Mouse (Mus musculus) monocyte, adult 5-6 weeks (primary cell): ENCODE results near the gene Mmp21. TPM values are rescaled to one million over a fixed set of nuclear protein-coding genes. Genes with fewer than 3 reads are reported as not detected.

Experiments
- ATAC-seq: fragments of 153-309, 156-312 bp; replicated peaks from 2 replicates; pipeline ENCODE4 v1.8.0; 2017; ENCODE audit warnings: mild to moderate bottlenecking; ENCODE audit not compliant: low TSS enrichment, insufficient number of reproducible peaks, severe bottlenecking, poor library complexity, low FRiP score
- total RNA-seq: library from RNA; stranded (forward); fragments of 200-1000, 200-491, 200-594 nt; gene quantifications from 3 replicates; pipeline ENCODE4 v1.2.3, GENCODE M21; 2017

The Mmp21 gene
- total RNA-seq, 1 experiment from 2014 or later, result not detected

GRCm38 (mm10) chr7:133670846-133671245 is 9.0 kb downstream of the Mmp21 start:
- ATAC-seq, result no peak

- no peak for ATAC-seq
Observed at GRCm38 (mm10) chr7:133669946-133670345, 9.9 kb downstream of the Mmp21 start.

- no peak for ATAC-seq
Observed at GRCm38 (mm10) chr7:133669071-133669470, 10.8 kb downstream of the Mmp21 start.

GRCm38 (mm10) chr7:133662467-133662866 is 17.4 kb downstream of the Mmp21 start:
- ATAC-seq, result no peak

DNA sequence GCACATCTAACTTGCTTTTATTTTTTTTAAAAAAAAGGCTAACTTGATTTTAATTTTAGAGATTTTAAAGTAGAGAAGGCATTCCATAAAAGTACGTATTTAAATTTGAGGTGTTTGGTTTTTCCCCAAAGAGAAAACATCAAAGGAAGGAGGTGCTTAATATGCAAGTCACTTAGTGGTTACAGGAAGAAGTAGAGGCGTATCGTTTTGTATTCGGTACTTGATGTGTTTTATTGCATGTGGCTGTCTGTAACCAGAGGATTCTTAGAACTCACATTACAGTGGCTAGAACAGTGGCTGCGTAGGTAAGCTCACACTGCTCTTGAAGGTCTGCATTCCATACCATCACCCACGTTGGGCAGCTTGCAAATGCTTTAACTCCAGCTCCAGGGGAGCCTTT is 34.1 kb downstream of the Mmp21 start:
- no peak for ATAC-seq

DNA sequence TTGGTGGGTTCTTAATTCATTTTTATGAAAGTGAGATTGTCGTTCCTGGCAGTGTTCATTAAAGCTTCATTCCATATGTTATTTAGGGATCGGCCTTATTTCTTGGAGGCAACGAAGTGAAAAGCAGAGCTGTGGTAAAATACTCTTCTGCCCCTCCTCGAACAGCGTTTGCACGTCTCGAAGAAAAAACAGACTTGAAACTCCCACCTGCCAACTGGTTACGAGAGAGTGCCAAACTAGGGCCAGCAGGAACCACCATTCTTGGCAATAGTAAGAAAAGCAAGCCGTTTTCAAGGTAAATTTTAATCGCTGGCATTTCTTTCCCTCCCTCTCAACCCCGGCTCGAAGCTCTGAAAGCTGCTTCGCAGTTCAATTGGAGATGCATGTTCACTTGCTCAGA is 41.0 kb downstream of the Mmp21 start:
- no peak for ATAC-seq

DNA sequence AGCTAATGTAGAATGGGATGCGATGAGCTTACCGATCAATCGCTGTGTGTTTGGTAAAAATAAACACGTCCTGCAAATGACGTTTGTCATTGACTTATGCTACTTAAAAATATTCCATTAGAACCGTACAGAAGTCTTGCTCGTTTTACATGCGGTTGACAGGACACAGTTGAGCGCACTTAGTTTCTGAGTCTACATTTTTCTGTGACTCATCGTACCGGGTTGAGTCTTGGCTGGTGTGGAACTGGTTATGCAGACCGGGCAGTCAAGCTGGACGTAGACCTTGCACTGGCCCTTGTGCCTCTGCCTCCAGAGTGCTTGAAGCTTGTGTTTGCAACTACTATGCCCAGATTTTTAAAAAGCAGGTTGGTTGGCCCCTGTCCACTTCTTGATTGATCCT is 41.6 kb downstream of the Mmp21 start:
- ATAC-seq, result no peak

DNA sequence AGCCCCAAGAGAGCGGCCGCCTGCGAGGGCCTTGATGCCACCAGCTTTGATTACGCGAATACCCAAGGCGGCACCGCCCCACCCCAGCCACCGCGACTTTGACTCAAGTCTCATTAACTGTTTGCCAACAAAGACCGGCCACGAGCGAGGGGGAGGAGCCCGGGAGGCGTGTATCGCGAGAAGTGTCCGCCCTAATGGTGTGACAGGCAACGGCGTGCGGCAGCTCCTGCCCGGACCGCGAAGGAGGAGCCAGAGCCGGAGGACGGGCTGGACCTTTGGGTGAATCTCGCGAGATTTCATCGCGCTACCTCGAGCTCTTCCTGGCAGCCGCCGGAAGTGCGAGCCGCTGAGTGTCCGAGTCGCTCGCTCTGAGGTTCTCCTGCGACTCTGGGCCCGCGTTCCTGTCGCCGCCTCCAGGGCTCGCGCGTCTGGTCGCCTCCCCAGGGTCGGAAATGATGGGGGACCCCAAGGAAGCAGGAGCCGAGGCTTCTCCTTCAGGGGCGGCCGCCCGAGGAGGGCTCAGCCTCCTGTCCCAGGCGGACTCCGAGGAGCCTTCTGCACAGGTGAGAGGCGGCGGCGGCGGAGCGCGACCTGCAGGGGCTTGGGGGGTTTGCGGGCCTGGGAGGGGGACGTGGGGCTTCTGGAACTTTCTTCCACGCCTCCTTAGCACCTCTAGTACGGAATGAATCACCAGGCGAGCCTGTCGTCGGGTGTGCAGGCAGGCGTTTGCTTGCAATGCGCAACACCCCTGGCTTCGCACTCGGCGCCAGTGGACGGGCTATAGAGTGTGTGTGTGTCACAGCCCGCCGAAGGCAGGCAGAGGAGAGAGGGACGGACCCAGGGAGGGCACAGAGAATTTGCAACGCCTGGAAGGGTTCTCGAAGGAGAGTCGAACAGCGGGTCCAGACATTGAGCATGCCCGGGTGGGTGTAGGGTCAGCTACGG is 42.2 kb downstream of the Mmp21 start, which contains the start of gene Edrf1:
Edrf1 (plus strand) TSS at position 183 of the 945 bp plus-strand sequence.
- ATAC-seq, result peak; percentile 95

GRCm38 (mm10) chr7:133636738-133637352 is 43.0 kb downstream of the Mmp21 start:
- ATAC-seq, result 0 out of 2 replicates have a peak, but pooled peaks have one; percentile 40

DNA sequence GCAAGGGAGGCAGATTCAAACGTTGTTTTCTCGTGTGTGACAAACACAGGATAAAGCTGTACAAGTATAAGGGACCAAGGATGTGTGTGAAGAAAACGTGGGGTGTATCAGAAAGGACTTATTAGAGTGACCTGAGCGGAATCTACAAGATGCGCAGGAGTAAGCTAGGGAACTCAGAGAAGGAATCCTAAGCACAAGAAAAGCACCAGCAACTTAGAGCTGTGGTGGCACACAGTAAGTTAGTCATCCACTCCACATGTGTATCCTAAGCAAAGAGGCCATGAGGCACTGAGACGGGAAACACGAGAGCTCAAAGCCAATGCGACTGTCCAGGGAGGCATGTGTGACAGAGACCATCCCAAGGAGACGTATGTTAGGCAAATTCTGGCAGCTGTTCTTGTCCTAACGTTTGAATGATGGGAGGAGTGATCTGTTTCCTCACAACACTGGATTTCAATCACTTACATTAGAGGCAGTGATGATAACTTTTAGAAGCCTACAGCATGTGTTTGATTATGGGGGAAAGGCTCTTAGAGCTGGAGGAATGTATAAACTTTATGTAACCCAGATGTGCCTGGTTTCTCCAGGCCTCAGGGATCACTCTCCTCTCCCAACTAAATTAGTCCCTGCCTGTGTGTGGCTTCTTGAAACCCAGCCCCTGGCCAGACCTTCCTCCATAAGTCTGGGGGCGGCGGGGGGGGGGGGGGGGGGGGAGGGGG is 44.8 kb downstream of the Mmp21 start:
- ATAC-seq, result no peak

DNA sequence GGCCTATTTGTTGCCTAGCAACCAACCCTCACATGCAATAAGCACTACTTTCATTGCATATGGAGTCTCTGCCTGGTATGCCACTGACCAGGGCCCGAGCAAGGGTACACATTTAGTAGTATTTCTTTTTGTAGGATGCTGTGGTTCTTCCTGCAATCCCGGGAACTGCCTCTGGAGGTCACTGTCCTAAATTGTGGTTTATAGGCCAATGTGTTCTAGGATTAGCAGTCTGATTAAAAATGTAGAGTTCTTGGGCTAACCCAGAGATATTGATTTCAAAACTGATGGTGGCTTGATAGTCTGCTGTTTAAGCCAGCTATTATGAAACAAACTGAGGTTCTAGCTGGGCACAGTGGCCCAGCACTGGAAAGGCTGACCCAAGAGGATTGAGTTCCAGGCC is 47.4 kb downstream of the Mmp21 start:
- no peak for ATAC-seq

GRCm38 (mm10) chr7:133630821-133631220 is 49.0 kb downstream of the Mmp21 start:
- ATAC-seq, result no peak

- no peak for ATAC-seq
Observed at GRCm38 (mm10) chr7:133627184-133627936, 52.5 kb downstream of the Mmp21 start.

Other genes with a start within 250 kb of the Mmp21 start
- not detected in 3 replicates for gene Tex36, start 77.9 kb downstream of the Mmp21 start, total RNA-seq
- 37.3 to 59.4 TPM (median 39.0 TPM) in 3 replicates for gene Edrf1, start 42.5 kb downstream of the Mmp21 start, total RNA-seq
- gene Bccip, start 29.3 kb upstream of the Mmp21 start, total RNA-seq, result 82.2 to 112 TPM (median 94.4 TPM) in 3 replicates
- gene Uros, start 30.0 kb upstream of the Mmp21 start, total RNA-seq, result 7.1 to 10.6 TPM (median 9.0 TPM) in 3 replicates
- gene Fank1, start 96.8 kb upstream of the Mmp21 start, total RNA-seq, result 0.39 TPM in 1 of 3 replicates, not detected in the others
- 7.1 to 18.2 TPM (median 16.3 TPM) in 3 replicates for gene Dhx32, start 102.7 kb upstream of the Mmp21 start, total RNA-seq